Mouse (Mus musculus): ENCODE results near the gene Ulk4. TPM values are rescaled to one million over a fixed set of nuclear protein-coding genes. Genes with fewer than 3 reads are reported as not detected.

Ulk4 gene
- total RNA-seq, 2 experiments from 2014 or later = 0.49 to 1.0 TPM

GRCm38 (mm10) chr9:121301041-121301920 is 24.3 kb upstream of the Ulk4 start:
- DNase-seq = peak in 1 of 2 experiments; percentile 58
- intact Hi-C loops (cut with DNase I) = no loop called here

GRCm38 (mm10) chr9:121299976-121300570 is 23.1 kb upstream of the Ulk4 start:
- DNase-seq = no peak
- intact Hi-C loops (cut with DNase I) = loop anchor here (2.0 to 5.0 kb wide), 2 partner anchors 55 to 72 kb away; no protein-coding TSS in a partner anchor

- intact Hi-C loops (cut with DNase I) = loop anchor here (2.0 to 5.0 kb wide), 2 partner anchors 56 to 73 kb away; no protein-coding TSS in a partner anchor
- no peak for DNase-seq
These were observed 22.3 kb upstream of the Ulk4 start for GRCm38 (mm10) chr9:121299223-121299755.

GRCm38 (mm10) chr9:121298411-121299091 is 21.6 kb upstream of the Ulk4 start:
- intact Hi-C loops (cut with DNase I) = loop anchor here (1.0 to 5.0 kb wide), 3 partner anchors 16 to 74 kb away; no protein-coding TSS in a partner anchor
- DNase-seq = peak; percentile 67 to 74

- intact Hi-C loops (cut with DNase I) = loop anchor here (1.0 to 5.0 kb wide), 3 partner anchors 16 to 74 kb away; no protein-coding TSS in a partner anchor
- no peak for DNase-seq
These were observed 21.0 kb upstream of the Ulk4 start for GRCm38 (mm10) chr9:121298065-121298398.

- intact Hi-C loops (cut with DNase I) = loop anchor here (1.0 to 5.0 kb wide), 3 partner anchors 17 to 75 kb away; no protein-coding TSS in a partner anchor
- peak; percentile 78 to 89 for DNase-seq
These were observed 20.4 kb upstream of the Ulk4 start, which contains the start of gene Trak1 for GRCm38 (mm10) chr9:121297171-121298064. Gene Trak1, plus strand, starts transcription at chr9:121297502.

GRCm38 (mm10) chr9:121295221-121295620 is 18.2 kb upstream of the Ulk4 start:
- no peak for DNase-seq
- intact Hi-C loops (cut with DNase I) = loop anchor here (5.0 kb wide), 1 partner anchor 77 kb away; no protein-coding TSS in a partner anchor

- no peak for DNase-seq
- intact Hi-C loops (cut with DNase I) = no loop called here
These were observed 16.2 kb upstream of the Ulk4 start for GRCm38 (mm10) chr9:121293187-121293586.

- DNase-seq = no peak
- intact Hi-C loops (cut with DNase I) = no loop called here
These were observed 14.3 kb upstream of the Ulk4 start for GRCm38 (mm10) chr9:121291275-121291674.

GRCm38 (mm10) chr9:121286325-121286901 is 9.4 kb upstream of the Ulk4 start:
- DNase-seq = no peak
- intact Hi-C loops (cut with DNase I) = no loop called here

- peak; percentile 63 to 79 for DNase-seq
- intact Hi-C loops (cut with DNase I) = no loop called here
These were observed 8.6 kb upstream of the Ulk4 start for GRCm38 (mm10) chr9:121285341-121286324.

- peak in 1 of 2 experiments; percentile 50 for DNase-seq
- intact Hi-C loops (cut with DNase I) = loop anchor here (5.0 kb wide), 1 partner anchor 168 kb away; no protein-coding TSS in a partner anchor
These were observed 7.4 kb upstream of the Ulk4 start for GRCm38 (mm10) chr9:121284422-121284821.

GRCm38 (mm10) chr9:121283620-121284185 is 6.7 kb upstream of the Ulk4 start:
- DNase-seq = no peak
- intact Hi-C loops (cut with DNase I) = loop anchor here (5.0 kb wide), 1 partner anchor 169 kb away; no protein-coding TSS in a partner anchor

- intact Hi-C loops (cut with DNase I) = loop anchor here (2.0 to 5.0 kb wide), 2 partner anchors 93 to 170 kb away; no protein-coding TSS in a partner anchor
- DNase-seq = no peak
These were observed 4.9 kb upstream of the Ulk4 start for GRCm38 (mm10) chr9:121281891-121282290.

GRCm38 (mm10) chr9:121279216-121279615 is 2.2 kb upstream of the Ulk4 start:
- DNase-seq = no peak
- intact Hi-C loops (cut with DNase I) = no loop called here

GRCm38 (mm10) chr9:121276745-121277117 is 266 bp downstream of the Ulk4 start:
- intact Hi-C loops (cut with DNase I) = no loop called here
- no peak for DNase-seq

- intact Hi-C loops (cut with DNase I) = no loop called here
These were observed 5.4 kb downstream of the Ulk4 start for GRCm38 (mm10) chr9:121271561-121271960.

More at GRCm38 (mm10) chr9:121271561-121271960, 5.4 kb downstream of the Ulk4 start:
- DNase-seq = no peak
